Mouse (Mus musculus): ENCODE results near the gene Cadm2. TPM values are rescaled to one million over a fixed set of nuclear protein-coding genes. Genes with fewer than 3 reads are reported as not detected.

Gene Cadm2
- 100 to 1,000 TPM; 182 to 194 (median 187) TPM for total RNA-seq (2022)

GRCm38 (mm10) chr16:67620826-67621505, at the start of gene Cadm2:
TSS of gene Cadm2 (minus strand) at chr16:67620908.
- peak; percentile 93 to 95 for DNase-seq (ENCODE audit: low spot score in 2 of 2)

DNA sequence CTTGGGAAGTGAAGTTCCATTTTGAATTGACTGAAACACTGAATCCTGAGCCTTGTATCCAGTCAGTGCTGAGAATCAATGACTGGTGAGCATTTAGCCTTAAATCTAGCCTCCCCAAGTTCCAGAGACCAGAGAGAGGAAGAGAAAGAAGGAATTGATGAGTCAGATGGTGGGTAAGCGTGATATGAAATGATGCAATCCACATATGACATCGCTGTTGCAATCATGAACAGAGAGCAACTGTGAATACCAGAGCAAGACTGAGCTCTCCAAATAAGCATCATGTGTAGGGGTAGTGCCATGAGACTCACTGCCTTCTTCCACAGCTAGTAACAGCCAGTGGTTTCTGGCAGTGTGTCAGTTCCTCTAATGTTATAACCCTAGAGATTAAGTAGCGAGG, 26.2 kb upstream of the Cadm2 start:
- no peak for DNase-seq (ENCODE audit: low spot score in 2 of 2)

DNA sequence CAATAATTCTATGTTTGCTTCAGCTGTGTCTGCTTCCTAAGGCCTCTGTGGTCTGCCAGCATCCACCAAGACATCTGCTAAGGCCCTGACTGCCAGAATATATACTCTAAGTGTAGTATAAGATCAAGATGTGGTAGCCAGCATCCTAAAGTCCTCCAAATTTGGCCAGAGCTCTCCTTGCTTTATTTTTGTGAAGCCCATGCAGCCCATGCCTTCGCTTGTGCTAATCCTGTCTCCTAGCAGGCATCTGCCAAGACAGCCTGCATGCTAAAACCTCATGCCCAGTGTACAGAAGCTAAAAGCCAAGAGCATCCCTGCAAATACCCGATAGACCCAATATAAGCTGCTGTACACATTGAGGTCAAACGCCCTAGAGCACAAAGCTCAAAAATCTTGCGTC, 22.9 kb upstream of the Cadm2 start:
- no peak for DNase-seq (ENCODE audit: low spot score in 2 of 2)

GRCm38 (mm10) chr16:67619906-67620781, 564 bp downstream of the Cadm2 start:
- peak; percentile 77 to 78 for DNase-seq (ENCODE audit: low spot score in 2 of 2)

DNA sequence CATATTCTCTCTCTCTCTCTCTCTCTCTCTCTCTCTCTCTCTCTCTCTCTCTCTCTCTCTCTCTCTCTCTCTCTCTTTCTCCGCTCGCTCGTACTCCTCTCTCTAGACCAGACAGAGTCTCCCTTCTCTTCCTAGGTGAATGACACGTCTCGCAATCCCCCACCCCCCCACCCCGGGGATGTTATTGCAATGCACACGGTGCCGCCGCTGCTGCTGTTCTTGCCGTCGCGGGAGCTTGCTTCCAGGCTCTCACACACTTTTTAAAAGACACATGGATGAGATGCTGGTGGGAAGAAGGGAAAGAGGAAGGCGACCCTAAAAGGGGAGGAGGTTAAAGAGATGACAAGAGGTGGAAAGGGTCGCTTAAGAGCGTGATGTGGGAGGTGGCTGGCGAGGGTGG, 1.3 kb downstream of the Cadm2 start:
- peak in 1 of 2 experiments; percentile 29 for DNase-seq (ENCODE audit: low spot score in 2 of 2)

GRCm38 (mm10) chr16:67618817-67619216, 1.9 kb downstream of the Cadm2 start:
- DNase-seq (ENCODE audit: low spot score in 2 of 2), result no peak

DNA sequence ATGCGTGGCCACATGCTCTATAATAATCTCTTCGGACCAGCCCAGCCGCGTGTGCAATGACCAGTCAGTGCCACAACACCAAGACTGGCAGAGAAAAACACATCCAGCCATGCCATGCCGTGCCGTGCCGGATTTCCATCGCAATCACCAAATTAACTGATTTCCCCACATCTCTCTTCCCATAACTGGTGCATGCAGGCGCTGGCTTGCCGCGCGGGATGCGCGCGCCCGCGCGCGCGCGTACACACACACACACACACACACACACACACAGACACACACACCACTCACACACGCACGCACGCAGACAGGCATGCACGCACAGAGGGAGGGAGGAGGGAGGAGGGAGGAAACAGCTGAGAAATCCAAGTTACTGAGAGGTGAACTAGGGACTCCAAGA, 2.9 kb downstream of the Cadm2 start:
- peak; percentile 58 to 66 for DNase-seq (ENCODE audit: low spot score in 2 of 2)

- DNase-seq (ENCODE audit: low spot score in 2 of 2), result no peak
Measured at GRCm38 (mm10) chr16:67617256-67617655, 3.5 kb downstream of the Cadm2 start.

DNA sequence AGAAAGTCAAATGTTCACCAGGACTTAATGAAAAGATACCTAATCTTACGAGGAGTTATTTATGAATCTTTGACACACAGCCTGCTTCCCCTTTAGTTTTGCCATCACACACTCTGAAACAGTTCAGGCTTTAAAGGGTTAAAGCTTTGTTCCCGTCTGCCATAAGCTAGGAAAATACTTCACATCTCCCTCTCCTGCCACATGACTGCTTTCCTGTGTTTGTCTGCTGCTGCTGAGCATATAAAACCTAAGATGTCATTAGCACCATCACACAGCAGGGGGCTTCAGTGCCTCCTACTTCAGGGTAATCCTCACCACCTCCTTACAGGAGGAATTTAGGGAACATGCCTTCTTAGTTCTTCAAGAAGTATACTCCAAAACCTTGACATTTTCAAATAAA, 6.8 kb downstream of the Cadm2 start:
- no peak for DNase-seq (ENCODE audit: low spot score in 2 of 2)

DNA sequence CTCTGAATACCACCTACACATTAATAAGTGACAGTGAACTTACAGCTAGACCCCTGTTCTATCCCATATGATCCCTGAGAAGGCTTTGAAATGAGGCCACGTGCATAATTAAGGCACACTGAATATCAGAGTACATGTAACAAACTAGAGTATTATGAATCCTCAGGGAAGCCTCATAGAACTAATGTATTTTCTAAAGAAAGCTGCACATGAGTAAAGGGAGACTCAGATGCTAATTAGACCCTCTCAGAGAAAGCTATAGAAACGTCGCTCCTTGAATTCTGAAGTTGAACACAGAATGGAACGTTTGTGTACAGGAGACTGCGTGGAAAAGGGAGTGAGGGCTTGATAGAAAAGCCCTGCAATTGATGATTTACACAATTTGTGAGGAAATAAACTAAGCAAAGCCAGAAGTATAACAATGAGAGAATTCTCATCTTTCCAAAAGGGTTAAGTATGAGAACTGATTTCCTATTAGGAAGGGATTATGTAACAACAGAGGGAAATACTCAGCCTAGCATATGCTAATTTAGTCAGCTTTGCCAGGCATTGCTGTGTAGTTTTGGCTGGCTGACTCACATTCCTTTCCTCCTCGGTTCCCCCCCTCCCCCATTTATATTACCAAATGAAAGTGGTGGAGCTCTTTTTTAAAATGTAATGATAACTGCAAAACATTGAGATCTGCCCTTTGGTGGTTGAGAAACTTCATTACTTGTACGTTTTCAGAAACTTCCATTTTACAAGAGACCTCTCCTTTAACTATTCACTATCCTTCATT, 9.6 kb downstream of the Cadm2 start:
- DNase-seq (ENCODE audit: low spot score in 2 of 2), result no peak

GRCm38 (mm10) chr16:67609116-67609515, 11.6 kb downstream of the Cadm2 start:
- no peak for DNase-seq (ENCODE audit: low spot score in 2 of 2)

GRCm38 (mm10) chr16:67608499-67608898, 12.2 kb downstream of the Cadm2 start:
- DNase-seq (ENCODE audit: low spot score in 2 of 2), result no peak

GRCm38 (mm10) chr16:67605661-67606060, 15.0 kb downstream of the Cadm2 start:
- no peak for DNase-seq (ENCODE audit: low spot score in 2 of 2)

- DNase-seq (ENCODE audit: low spot score in 2 of 2), result no peak
Measured at GRCm38 (mm10) chr16:67599981-67600380, 20.7 kb downstream of the Cadm2 start.

DNA sequence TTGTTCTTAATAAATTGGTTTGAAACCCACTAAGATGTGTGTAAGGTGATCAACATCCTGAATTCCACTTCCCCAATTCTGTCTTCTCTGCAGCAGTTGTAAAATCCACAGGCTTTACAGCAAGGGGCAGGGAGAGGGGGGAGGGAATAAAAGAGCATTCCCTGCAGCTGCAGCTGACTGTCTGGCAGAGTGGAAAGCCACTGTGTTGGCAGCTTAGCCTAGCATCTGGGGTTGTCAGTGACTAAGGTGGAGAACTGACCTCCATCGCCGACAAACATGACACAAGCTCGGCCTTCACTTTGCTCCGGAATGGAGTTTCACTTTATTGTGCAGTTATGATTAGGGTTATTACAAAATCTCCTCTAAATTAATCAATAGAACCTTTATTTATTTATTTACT, 21.9 kb downstream of the Cadm2 start:
- DNase-seq (ENCODE audit: low spot score in 2 of 2), result no peak

GRCm38 (mm10) chr16:67591015-67591414, 29.7 kb downstream of the Cadm2 start:
- no peak for DNase-seq (ENCODE audit: low spot score in 2 of 2)

- DNase-seq (ENCODE audit: low spot score in 2 of 2), result no peak
Measured at GRCm38 (mm10) chr16:67578842-67579517, 41.7 kb downstream of the Cadm2 start.

- DNase-seq (ENCODE audit: low spot score in 2 of 2), result no peak
Measured at GRCm38 (mm10) chr16:67575557-67575956, 45.2 kb downstream of the Cadm2 start.

DNA sequence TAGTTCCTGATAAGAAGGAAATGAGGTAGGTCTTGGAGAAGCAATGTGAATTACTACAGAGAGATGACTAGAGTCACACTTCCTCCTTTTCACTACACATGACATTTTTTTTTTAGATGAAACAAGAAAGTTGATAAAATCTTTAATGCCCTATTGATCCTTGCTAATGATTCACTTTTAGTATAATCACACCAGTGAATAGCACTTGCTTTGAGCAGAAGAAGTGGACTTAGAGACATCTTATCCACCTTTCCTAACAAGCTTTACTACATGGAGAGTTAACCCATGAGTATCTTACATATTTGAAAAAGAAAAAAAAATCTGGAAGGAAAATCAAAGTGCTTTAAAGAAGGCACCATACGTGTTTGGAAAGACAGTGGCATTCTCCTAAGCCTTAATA, 93.7 kb downstream of the Cadm2 start:
- DNase-seq (ENCODE audit: low spot score in 2 of 2), result no peak

GRCm38 (mm10) chr16:67524878-67525277, 95.8 kb downstream of the Cadm2 start:
- no peak for DNase-seq (ENCODE audit: low spot score in 2 of 2)

DNA sequence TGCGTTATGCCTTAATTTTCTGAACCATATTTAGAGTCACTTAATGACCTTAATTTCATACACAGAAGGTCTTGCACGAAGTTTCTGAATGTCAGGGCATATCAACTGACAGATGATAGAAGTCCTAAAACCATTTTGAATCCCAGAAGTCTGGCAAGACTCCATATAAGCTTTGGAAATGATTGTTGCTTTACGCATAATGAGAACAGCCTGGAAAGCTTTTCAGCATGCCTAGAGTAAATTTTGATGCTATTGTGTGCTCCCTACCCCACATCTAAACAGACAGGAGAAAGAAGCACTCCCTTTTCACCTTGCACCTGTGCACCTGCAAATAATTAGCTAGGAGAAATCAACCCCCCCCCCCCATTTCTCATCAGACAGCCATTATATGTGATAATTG, 102.4 kb downstream of the Cadm2 start:
- no peak for DNase-seq (ENCODE audit: low spot score in 2 of 2)

Data from layer of hippocampus, adult 8-10 months (tissue).